Mouse (Mus musculus) C2C12 (cell line): ENCODE measurements around the gene Car2.
A peak's percentile ranks its signal among the peaks of the same experiment; 100 is the strongest.

Experiments used
- CEBPB ChIP-seq: IDR thresholded peaks from one replicate; pipeline ENCODE4 v1.6.1; 2011; ENCODE audit warnings: low read depth, mild to moderate bottlenecking, control low read depth, moderate library complexity
- CTCF ChIP-seq: IDR thresholded peaks from one replicate; pipeline ENCODE4 v1.5.1; 2011; ENCODE audit not compliant: control insufficient read depth, insufficient read depth, insufficient read length
- FOSL1 ChIP-seq: IDR thresholded peaks from one replicate; pipeline ENCODE4 v1.8.0; 2011; ENCODE audit warnings: mild to moderate bottlenecking, low read length; ENCODE audit not compliant: poor library complexity, insufficient read depth, severe bottlenecking
- MAX ChIP-seq: IDR thresholded peaks from one replicate; pipeline ENCODE4 v1.6.1; 2011; ENCODE audit warnings: mild to moderate bottlenecking, control low read depth
- MYOD1 ChIP-seq: IDR thresholded peaks from one replicate; pipeline ENCODE4 v1.6.1; 2011; ENCODE audit warnings: low read depth; ENCODE audit not compliant: control insufficient read depth, insufficient read length
- USF1 ChIP-seq: IDR thresholded peaks from one replicate; pipeline ENCODE4 v1.6.1; 2011; ENCODE audit warnings: low read depth, mild to moderate bottlenecking, control low read depth, moderate library complexity

DNA sequence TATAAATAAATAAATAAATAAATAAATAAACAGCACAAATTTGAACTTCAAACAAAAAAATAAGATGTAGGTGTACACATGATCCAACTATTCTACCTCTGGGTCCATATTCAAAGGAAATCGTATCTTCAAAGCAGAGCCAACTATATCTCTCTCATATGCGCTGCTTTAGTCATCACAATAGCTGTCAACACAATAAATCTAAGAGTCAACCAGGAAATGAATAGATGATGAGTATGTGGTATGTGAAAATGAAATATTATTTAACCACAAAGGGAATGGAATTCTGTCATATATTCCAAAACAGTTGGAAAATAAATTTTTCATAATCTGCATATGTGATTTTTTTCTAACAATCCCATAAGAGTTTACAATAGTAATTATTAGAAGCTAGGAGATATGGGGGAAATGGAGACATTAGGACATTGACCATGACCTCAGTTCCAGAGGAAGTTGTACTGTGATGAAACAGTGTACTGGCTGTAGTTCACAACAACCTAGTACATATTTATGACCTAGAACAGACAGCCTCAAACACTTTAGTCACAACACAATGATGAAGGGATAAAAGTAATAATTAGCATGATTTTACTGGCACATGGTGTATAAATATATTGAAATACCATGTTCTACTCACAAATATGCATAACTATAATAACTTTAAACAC lies 37.4 kb upstream of the Car2 start:
- no peak for TF ChIP-seq CTCF
- TF ChIP-seq FOSL1, result peak; percentile 77
- no peak for TF ChIP-seq MYOD1
- no peak for TF ChIP-seq MAX
- no peak for TF ChIP-seq USF1
- peak; percentile 6 for TF ChIP-seq CEBPB
